Mouse (Mus musculus) lung, adult 10 weeks (tissue): ENCODE data around the gene Fam189b. TPM values are rescaled to one million over a fixed set of nuclear protein-coding genes. Genes with fewer than 3 reads are reported as not detected.

Experiments
- polyA plus RNA-seq: library from polyadenylated mRNA; stranded (reverse); fragments of 350-450 nt; fragmentation: Illumina TruSeq; extraction: RNeasy Lipid Tissue Mini Kit (QIAGEN cat#74804); gene quantifications from one replicate; pipeline ENCODE4 v1.2.3, GENCODE M21; 2014; ENCODE audit warnings: low read depth, low replicate concordance; ENCODE audit not compliant: insufficient read depth

Gene Fam189b
- polyA plus RNA-seq, result 9.9 TPM

DNA sequence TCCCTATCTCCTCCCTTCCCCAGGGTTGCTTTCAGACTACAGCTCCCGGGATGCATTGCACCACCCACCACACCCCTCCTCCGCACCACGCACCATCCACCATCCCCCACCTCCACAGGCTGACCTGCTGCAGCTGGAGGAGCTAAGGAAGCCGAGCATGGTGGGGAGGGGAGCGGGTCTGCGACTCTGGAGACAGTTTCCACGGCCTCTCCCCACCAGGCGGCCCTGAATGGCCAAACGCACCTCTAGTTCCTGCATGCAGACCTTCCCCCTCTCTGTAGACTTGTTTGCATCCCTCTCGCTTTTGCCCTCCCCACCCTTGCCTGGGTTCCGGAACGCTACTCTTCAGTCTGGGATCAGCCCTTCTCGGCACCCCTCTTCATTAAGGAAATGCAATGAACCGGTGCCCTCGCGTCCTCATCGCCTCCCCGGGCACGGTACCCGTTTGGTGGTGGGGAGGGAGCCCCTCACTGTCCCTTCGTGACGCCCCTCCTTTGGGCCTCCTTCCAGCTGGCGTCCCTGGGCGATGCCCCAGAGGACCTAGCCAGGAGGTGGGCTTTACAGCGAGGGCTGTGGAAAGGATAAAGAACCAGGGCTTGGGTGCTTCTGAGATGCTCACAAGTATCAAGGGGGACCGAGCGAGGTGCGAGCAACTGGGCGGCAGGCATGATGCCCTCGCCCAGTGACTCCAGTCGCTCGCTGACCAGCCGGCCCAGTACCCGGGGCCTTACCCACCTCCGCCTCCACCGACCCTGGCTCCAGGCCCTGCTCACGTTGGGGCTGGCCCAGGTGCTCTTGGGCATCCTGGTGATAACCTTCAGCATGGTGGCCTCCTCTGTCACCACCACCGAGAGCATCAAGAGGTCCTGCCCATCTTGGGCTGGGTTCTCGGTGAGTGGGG lies at the start of gene Fam189b:
Gene Fam189b (plus strand): TSS at position 86 of the 901 bp plus-strand sequence.

DNA sequence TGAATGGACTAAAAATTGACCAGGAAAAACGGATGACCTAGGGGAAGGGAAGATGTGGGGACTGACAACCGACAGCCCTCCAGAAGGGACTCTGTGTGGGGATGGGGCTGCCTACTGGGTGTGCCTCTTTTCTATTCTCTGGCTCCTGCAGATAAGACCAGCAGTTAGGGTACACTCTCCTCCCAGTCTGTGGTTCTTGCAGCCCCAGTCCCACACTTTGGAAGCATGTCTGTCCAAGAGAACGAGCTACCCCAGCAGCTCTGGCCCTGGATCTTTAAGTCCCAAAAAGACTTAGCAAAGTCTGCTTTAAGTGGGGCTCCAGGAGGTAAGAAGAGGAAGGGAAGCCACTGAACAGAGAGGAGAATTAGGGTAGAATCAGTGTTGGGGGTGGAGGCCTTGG lies 47.0 kb upstream of the Fam189b start, which contains the start of gene Pklr:
Gene Pklr (plus strand): TSS at position 185 of the 400 bp plus-strand sequence.

DNA sequence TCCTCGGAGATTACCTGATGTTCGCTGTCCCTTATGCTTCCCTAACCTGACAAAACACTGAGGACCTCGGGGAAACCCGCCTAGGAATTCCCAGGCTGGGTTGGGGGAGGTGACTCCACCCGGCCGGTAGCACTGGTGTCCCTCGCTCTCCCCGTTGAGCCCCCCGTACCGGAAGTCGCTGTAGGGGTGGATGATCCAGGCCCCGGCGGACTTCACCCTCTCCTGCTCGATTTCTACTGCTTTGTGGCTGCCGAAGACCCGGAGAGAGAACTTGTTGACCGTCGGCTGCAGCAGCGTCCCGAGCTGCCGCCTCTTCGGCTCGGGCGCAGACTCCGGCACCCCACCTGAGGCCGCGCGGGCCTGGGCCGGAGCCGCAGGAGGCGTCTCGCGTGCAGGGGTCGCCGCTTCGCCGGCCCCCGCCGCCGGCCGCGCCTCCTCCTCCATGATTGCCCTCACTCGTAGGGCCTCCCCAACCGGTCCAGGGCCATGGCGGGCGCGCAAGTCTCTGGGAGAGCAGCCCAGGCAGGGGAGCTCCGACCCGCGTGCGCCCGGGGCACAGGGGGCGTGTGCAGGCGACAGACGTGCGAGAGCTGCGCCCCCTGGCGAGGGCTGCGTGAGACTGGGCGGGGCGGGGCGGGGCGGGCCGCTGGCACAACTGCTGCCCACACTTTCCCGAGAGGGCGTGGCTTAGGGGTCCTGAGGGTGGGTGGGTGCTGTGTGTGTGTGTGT lies 23.2 kb upstream of the Fam189b start, which contains the start of gene Hcn3:
Gene Hcn3 (minus strand): TSS at position 581 of the 729 bp plus-strand sequence.

DNA sequence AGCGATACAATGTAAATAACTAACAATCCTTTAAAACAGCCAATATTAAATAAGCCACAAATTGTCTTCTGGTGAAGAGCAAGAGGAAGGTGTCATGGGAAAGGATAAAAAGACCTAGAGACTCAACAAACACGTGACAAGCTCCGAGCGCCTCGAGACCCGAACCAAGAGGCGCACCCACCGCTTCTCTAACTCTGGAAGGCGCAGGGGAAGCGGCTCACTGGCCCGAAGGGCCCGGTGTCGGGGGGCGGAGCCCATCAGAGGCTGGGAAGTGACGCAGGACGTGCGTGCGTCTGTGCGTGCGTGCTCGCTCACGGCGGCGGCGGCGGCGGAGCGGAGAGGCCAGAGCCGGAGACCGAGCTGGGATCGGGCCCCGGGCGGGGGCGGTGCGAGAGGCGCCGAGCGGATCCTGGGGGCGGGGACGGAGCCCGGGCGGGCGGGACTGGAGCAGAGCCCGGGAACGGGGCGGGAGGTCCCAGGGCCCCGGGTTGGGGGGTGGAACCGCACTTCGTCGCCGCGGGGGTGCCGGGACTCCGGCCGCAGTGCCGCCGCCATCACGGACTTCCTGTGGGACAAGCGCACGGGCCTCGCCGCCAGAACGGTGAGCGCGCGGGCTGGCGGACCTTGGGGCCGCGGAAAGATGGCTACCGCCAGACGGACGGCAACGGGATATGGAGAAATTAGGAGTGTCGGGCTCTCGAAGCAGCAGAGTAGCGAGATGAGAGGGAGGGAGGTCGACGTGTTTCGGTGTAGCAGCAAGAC lies 18.3 kb upstream of the Fam189b start, which contains the start of gene Clk2:
Gene Clk2 (plus strand): TSS at position 290 of the 762 bp plus-strand sequence.

DNA sequence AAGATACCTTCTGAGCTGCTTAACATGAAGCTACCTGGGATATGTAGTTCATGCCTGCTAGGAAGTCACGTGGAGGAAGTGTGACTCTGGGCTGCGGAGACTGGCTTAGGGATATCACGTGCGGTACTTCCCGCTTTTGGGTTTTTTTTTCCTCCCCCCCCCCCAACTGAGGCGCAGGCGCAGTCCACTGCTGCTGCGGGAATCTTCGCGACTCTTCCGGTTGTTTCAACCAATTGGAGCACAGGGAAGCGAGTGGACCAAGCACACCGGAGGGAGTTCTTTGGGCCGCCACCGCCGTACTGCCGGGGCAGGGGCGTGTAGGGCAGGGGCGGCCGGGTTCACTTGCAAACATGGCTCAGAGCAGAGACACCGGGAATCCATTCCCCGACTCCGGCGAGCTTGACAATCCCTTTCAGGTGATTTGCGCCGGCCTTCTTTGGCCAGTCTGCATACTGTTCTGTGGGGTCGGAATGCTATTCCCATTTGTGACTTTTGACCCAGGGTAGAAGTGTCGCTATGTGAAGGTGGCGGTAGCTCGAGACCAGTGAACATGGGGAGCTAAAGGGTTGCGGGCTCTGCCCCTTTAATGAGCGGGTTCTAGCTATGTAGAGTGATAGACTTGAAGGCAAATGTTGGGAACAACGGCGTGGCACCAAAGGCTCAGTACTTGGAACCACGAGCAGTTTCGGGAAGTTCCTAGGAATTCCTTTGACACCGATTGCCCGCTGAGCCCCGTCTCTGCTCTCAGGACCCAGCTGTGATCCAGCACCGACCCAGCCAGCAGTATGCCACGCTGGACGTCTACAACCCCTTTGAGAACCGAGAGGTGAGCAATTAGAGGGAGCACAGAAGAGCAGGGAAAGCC lies 5.5 kb upstream of the Fam189b start, which contains the start of gene Scamp3:
Gene Scamp3 (plus strand): TSS at position 232 of the 865 bp plus-strand sequence.

DNA sequence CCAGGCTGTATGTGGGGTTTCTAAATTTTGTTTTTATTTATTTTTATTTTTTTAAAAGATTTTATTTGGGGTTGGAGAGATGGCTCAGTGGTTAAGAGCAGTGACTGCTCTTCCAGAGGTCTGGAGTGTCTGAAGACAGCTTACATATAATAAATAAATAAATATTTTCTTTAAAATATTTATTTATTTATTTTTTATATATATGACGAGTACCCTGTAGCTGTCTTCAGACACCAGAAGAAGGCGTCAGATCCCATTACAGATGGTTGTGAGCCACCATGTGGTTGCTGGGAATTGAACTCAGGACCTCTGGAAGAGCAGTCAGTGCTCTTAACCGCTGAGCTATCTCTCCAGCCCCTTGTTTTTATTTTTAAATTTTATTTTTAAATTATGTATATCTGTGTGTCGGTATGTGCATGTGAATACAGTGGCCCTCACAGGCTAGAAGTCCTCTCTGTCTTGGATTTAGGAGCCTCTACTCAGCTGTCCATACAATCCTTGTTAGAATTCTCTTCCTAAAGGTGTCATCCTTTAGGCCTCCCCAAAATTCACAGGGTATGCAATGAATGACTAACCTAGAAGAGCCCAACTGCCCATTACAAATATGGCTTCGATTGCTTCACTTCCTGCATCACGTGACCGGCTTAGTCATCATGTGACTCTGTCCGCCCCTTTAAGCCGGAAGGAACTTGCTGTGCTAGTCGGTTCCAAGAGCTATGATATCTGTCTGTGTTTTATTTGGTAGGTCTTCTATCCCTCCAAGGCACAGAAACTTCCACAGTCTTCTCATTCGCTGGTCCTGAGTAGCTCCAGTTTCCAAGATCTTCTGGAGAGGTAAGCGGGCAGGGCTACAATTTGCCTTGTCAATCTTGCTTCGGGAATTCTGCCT lies 19.6 kb downstream of the Fam189b start, which contains the start of gene Gba:
Gene Gba (plus strand): TSS at position 676 of the 889 bp plus-strand sequence.

DNA sequence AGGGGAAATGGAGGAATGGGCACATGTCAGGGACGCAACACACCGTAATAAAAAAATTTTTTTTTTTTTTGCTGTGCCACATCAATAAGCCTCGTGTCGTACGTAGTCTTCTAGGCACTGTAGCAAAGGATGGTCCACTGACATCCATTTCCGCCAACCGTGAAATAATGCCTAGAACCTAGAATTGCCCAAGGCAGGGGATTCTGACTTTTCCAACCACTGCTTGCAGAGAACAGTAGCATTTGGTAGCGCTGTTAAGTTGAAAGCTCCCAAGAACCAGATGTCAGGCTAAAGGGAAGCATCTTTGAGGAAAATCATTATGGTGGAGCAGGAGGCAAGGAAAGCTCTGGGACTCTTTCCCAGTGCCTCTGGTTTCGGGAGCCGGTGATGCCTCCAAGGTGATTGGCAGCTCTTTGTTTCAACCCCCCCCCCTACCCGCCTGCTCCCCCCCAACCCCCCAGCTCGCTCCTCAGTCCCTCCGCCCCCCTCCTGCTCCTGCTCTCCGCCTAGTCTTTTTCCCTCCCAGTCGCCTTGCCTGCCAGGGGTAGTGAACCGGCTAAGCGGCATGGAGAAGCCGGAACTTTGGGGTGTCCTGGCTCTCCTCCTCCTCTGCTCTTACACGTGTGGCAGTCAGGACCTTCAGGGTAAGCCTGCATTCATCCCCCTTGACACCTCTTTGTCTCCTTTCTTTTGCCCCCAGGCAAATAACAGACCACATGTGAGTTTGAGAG lies 31.9 kb downstream of the Fam189b start, which contains the start of gene Thbs3:
Gene Thbs3 (plus strand): TSS at position 500 of the 731 bp plus-strand sequence.

DNA sequence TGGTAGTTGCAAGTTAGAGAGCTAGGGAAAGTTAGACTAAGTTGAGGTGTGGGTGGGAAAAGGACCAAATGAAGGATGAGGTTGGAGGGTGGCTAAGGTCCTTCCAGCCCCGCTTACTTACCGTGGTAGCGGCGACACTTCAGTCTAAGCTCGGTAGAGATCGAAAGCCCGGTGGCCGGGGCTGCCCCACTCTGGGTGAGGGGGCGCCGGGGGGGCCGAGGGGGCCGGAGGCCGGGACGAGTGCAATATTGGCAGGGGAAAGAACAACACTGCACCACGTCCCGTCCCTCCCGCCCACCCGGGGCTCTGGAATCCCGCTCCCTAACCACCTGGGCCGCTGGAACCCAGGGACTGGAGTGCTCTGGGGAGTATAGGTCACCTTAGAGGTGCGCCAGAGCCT lies 44.0 kb downstream of the Fam189b start, which contains the start of gene Mtx1:
Gene Mtx1 (minus strand): TSS at position 189 of the 400 bp plus-strand sequence.

DNA sequence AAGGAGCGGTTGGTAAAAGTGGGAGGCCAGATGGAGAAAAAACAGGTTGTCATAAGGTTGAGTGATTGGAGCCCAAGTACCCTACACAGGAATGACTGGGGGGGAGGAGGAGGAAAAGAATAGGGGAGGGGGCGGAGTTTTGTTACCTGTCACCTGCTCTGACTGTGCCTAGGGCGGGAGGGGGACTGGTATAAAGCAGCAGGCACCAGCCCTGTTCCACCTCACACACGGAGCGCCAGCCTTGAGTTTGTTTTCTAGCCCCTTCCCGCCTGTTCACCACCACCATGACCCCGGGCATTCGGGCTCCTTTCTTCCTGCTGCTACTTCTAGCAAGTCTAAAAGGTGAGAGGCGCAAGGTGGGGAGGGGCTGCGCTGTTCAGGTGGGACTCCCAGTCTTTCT lies 45.9 kb downstream of the Fam189b start, which contains the start of gene Muc1:
Gene Muc1 (plus strand): TSS at position 222 of the 400 bp plus-strand sequence.

Other genes with a start within 250 kb of the Fam189b start
- gene Ash1l, start 232.5 kb upstream of the Fam189b start, polyA plus RNA-seq, result 4.8 TPM
- 63.0 TPM for gene Dap3, start 232.0 kb upstream of the Fam189b start, polyA plus RNA-seq
- 25.0 TPM for gene Rusc1, start 89.8 kb upstream of the Fam189b start, polyA plus RNA-seq
- not detected for gene Gm43738, start 82.0 kb upstream of the Fam189b start, polyA plus RNA-seq
- gene Fdps, start 81.2 kb upstream of the Fam189b start, polyA plus RNA-seq, result 109 TPM
- 0.12 TPM for gene Pklr, start 47.0 kb upstream of the Fam189b start, polyA plus RNA-seq
- gene Hcn3, start 22.9 kb upstream of the Fam189b start, polyA plus RNA-seq, result not detected
- gene Clk2, start 18.3 kb upstream of the Fam189b start, polyA plus RNA-seq, result 24.4 TPM
- 50.9 TPM for gene Scamp3, start 5.7 kb upstream of the Fam189b start, polyA plus RNA-seq
- 35.5 TPM for gene Gba, start 19.8 kb downstream of the Fam189b start, polyA plus RNA-seq
- gene Thbs3, start 32.0 kb downstream of the Fam189b start, polyA plus RNA-seq, result 37.7 TPM
- 75.1 TPM for gene Mtx1, start 43.9 kb downstream of the Fam189b start, polyA plus RNA-seq
- gene Muc1, start 45.9 kb downstream of the Fam189b start, polyA plus RNA-seq, result 195 TPM
- 122 TPM for gene Krtcap2, start 62.8 kb downstream of the Fam189b start, polyA plus RNA-seq
- gene Trim46, start 63.2 kb downstream of the Fam189b start, polyA plus RNA-seq, result 2.3 TPM
- 220 TPM for gene Dpm3, start 76.2 kb downstream of the Fam189b start, polyA plus RNA-seq
- 90.4 TPM for gene Slc50a1, start 87.4 kb downstream of the Fam189b start, polyA plus RNA-seq
- gene Efna1, start 98.0 kb downstream of the Fam189b start, polyA plus RNA-seq, result 102 TPM
- 0.75 TPM for gene Efna3, start 139.8 kb downstream of the Fam189b start, polyA plus RNA-seq
- 1.5 TPM for gene Efna4, start 154.9 kb downstream of the Fam189b start, polyA plus RNA-seq
- 109 TPM for gene Adam15, start 166.9 kb downstream of the Fam189b start, polyA plus RNA-seq
- gene Dcst2, start 178.8 kb downstream of the Fam189b start, polyA plus RNA-seq, result 0.17 TPM
- gene Dcst1, start 182.1 kb downstream of the Fam189b start, polyA plus RNA-seq, result not detected
- gene Zbtb7b, start 211.6 kb downstream of the Fam189b start, polyA plus RNA-seq, result 20.1 TPM
- gene Lenep, start 219.7 kb downstream of the Fam189b start, polyA plus RNA-seq, result not detected
- 9.7 TPM for gene Flad1, start 228.7 kb downstream of the Fam189b start, polyA plus RNA-seq
- 11.5 TPM for gene Cks1b, start 235.2 kb downstream of the Fam189b start, polyA plus RNA-seq
- 31.8 TPM for gene Shc1, start 235.3 kb downstream of the Fam189b start, polyA plus RNA-seq
- gene Pygo2, start 247.1 kb downstream of the Fam189b start, polyA plus RNA-seq, result 31.0 TPM